Mouse (Mus musculus): ENCODE measurements around the gene Atp6v1c2. TPM values are rescaled to one million over a fixed set of nuclear protein-coding genes. Genes with fewer than 3 reads are reported as not detected.

Gene Atp6v1c2
- polyA plus RNA-seq, 1 experiment from 2014 or later: not detected

- H3K4me2 ChIP-seq (replicated peaks; ENCODE audit: low read depth): no peak overlapping the region
- no peak overlapping the region for H3K9ac ChIP-seq (ENCODE audit: low read depth, low read length)
- no peak overlapping the region for H3K27ac ChIP-seq (ENCODE audit: low read depth, low read length)
- H3K27me3 ChIP-seq (replicated peaks; ENCODE audit: control insufficient read depth, insufficient read depth, low read length): no peaks in the 10 kb centered on the region
- no peak overlapping the region for H3K4me3 ChIP-seq (ENCODE audit: low read depth, low read length)
- no peaks in the 10 kb centered on the region for H3K4me1 ChIP-seq (replicated peaks; ENCODE audit: control insufficient read depth, insufficient read depth, low read length)
- 81% methylated on average over 9 of the region's 9 CpGs for WGBS
- ATAC-seq: no peak
- peaks cover 49% of the 10 kb centered on the region for H3K36me3 ChIP-seq (ENCODE audit: control insufficient read depth, insufficient read depth)
- peak; percentile 49 for TF ChIP-seq CTCF (IDR thresholded peaks at IDR 0.05; ENCODE audit: low read depth)
- H3K9me3 ChIP-seq (ENCODE audit: control insufficient read depth): no peaks in the 10 kb centered on the region
These were observed 29.8 kb upstream of the Atp6v1c2 start for GRCm38 (mm10) chr12:17358981-17359380.

- no peak overlapping the region for H3K27ac ChIP-seq (ENCODE audit: low read depth, low read length)
- H3K9ac ChIP-seq (ENCODE audit: low read depth, low read length): no peak overlapping the region
- H3K4me3 ChIP-seq (ENCODE audit: low read depth, low read length): no peak overlapping the region
- no peak for TF ChIP-seq CTCF (IDR thresholded peaks at IDR 0.05; ENCODE audit: low read depth)
- 70% methylated on average over 5 of the region's 5 CpGs for WGBS
- ATAC-seq: no peak
- no peak overlapping the region for H3K4me2 ChIP-seq (replicated peaks; ENCODE audit: low read depth)
- no peaks in the 10 kb centered on the region for H3K4me1 ChIP-seq (replicated peaks; ENCODE audit: control insufficient read depth, insufficient read depth, low read length)
- H3K9me3 ChIP-seq (ENCODE audit: control insufficient read depth): no peaks in the 10 kb centered on the region
- peaks cover 51% of the 10 kb centered on the region for H3K36me3 ChIP-seq (ENCODE audit: control insufficient read depth, insufficient read depth)
- no peaks in the 10 kb centered on the region for H3K27me3 ChIP-seq (replicated peaks; ENCODE audit: control insufficient read depth, insufficient read depth, low read length)
These were observed 28.6 kb upstream of the Atp6v1c2 start for GRCm38 (mm10) chr12:17357795-17358194.

GRCm38 (mm10) chr12:17356853-17357252 is 27.7 kb upstream of the Atp6v1c2 start:
- peak; percentile 52 for TF ChIP-seq CTCF (IDR thresholded peaks at IDR 0.05; ENCODE audit: low read depth)
- Histone ChIP-seq H3K4me1 (replicated peaks; ENCODE audit: control insufficient read depth, insufficient read depth, low read length) (no peaks in the 10 kb centered on the region), H3K36me3 (ENCODE audit: control insufficient read depth, insufficient read depth) (peaks cover 48% of the 10 kb centered on the region), H3K27ac (ENCODE audit: low read depth, low read length) (no peak overlapping the region), H3K9me3 (ENCODE audit: control insufficient read depth) (no peaks in the 10 kb centered on the region), H3K9ac (ENCODE audit: low read depth, low read length) (no peak overlapping the region), H3K27me3 (replicated peaks; ENCODE audit: control insufficient read depth, insufficient read depth, low read length) (no peaks in the 10 kb centered on the region), H3K4me2 (replicated peaks; ENCODE audit: low read depth) (no peak overlapping the region), H3K4me3 (ENCODE audit: low read depth, low read length) (no peak overlapping the region)
- ATAC-seq: no peak
- 76% methylated on average over 4 of the region's 4 CpGs for WGBS

- Histone ChIP-seq H3K27me3 (replicated peaks; ENCODE audit: control insufficient read depth, insufficient read depth, low read length) (no peaks in the 10 kb centered on the region), H3K36me3 (ENCODE audit: control insufficient read depth, insufficient read depth) (peaks cover 23% of the 10 kb centered on the region), H3K4me2 (replicated peaks; ENCODE audit: low read depth) (no peak overlapping the region), H3K9ac (ENCODE audit: low read depth, low read length) (no peak overlapping the region), H3K27ac (ENCODE audit: low read depth, low read length) (no peak overlapping the region), H3K4me3 (ENCODE audit: low read depth, low read length) (no peak overlapping the region), H3K9me3 (ENCODE audit: control insufficient read depth) (no peaks in the 10 kb centered on the region), H3K4me1 (replicated peaks; ENCODE audit: control insufficient read depth, insufficient read depth, low read length) (no peaks in the 10 kb centered on the region; the same call in 1 of the 2 replicates)
- TF ChIP-seq CTCF (IDR thresholded peaks at IDR 0.05; ENCODE audit: low read depth): peak; percentile 31; the same call in 1 of the 2 replicates
- no peak for ATAC-seq
These were observed 20.9 kb upstream of the Atp6v1c2 start for GRCm38 (mm10) chr12:17350106-17350505.

- peak within 1 kb of the TSS; percentile 88 for H3K4me2 ChIP-seq (replicated peaks; ENCODE audit: low read depth)
- H3K4me1 ChIP-seq (replicated peaks; ENCODE audit: control insufficient read depth, insufficient read depth, low read length): no peaks in the 10 kb centered on the region; the same call in 1 of the 2 replicates
- H3K4me3 ChIP-seq (ENCODE audit: low read depth, low read length): peak within 1 kb of the TSS; percentile 92
- WGBS: under 1% methylated on average over 42 of the region's 42 CpGs
- peak; percentile 95 for ATAC-seq
- H3K27me3 ChIP-seq (replicated peaks; ENCODE audit: control insufficient read depth, insufficient read depth, low read length): no peaks in the 10 kb centered on the region
- TF ChIP-seq CTCF (IDR thresholded peaks at IDR 0.05; ENCODE audit: low read depth): no peak
- peaks cover 10% of the 10 kb centered on the region for H3K36me3 ChIP-seq (ENCODE audit: control insufficient read depth, insufficient read depth)
- H3K9ac ChIP-seq (ENCODE audit: low read depth, low read length): peak within 1 kb of the TSS; percentile 53
- H3K9me3 ChIP-seq (ENCODE audit: control insufficient read depth): no peaks in the 10 kb centered on the region
- H3K27ac ChIP-seq (ENCODE audit: low read depth, low read length): peak within 1 kb of the TSS; percentile 50
These were observed 19.2 kb upstream of the Atp6v1c2 start, which contains the start of gene Nol10 for GRCm38 (mm10) chr12:17348048-17349036. Gene Nol10 (plus strand): TSS chr12:17348458.

GRCm38 (mm10) chr12:17347327-17348047 is 18.3 kb upstream of the Atp6v1c2 start:
- WGBS: 32% methylated on average over 11 of the region's 11 CpGs
- no peak for TF ChIP-seq CTCF (IDR thresholded peaks at IDR 0.05; ENCODE audit: low read depth)
- Histone ChIP-seq H3K27ac (ENCODE audit: low read depth, low read length) (peak overlapping the region; percentile 50; the same call in 1 of the 2 replicates), H3K4me3 (ENCODE audit: low read depth, low read length) (peak overlapping the region; percentile 92), H3K4me2 (replicated peaks; ENCODE audit: low read depth) (peak overlapping the region; percentile 88), H3K9ac (ENCODE audit: low read depth, low read length) (peak overlapping the region; percentile 53), H3K4me1 (replicated peaks; ENCODE audit: control insufficient read depth, insufficient read depth, low read length) (no peaks in the 10 kb centered on the region; the same call in 1 of the 2 replicates), H3K9me3 (ENCODE audit: control insufficient read depth) (no peaks in the 10 kb centered on the region), H3K27me3 (replicated peaks; ENCODE audit: control insufficient read depth, insufficient read depth, low read length) (no peaks in the 10 kb centered on the region), H3K36me3 (ENCODE audit: control insufficient read depth, insufficient read depth) (peaks cover 4% of the 10 kb centered on the region; the same call in 1 of the 2 replicates)
- ATAC-seq: peak; percentile 55; the same call in 1 of the 2 replicates

All from intestine, postnatal 0 days (tissue).